Mouse (Mus musculus) natural killer cell, adult 2 months (primary cell): ENCODE data around the gene Neu2.

Experiments
- DNase-seq, 2 experiments: peaks; one replicate each; pipeline ENCODE4 v3.0.0; 2022; ENCODE audit warnings: low spot score in 2 of 2

The Neu2 gene

DNA sequence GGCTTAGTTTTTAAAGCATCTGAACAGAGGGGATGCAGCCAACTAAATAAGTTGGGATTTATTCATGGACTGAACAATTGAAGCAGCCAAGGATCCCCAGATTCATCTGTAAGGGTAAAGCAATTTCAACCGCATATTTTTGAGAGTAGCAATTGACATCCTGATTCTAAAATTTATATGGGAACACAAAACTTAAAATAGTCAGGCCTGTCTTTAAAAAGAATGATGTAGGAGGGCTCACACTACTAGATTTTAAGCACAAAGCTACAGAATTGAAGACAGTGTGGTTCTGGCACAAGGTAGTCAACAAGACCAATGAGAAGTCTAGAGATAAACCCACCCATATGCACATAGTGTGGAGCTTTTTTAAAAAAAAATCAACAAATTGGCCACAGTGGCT lies 27.3 kb downstream of the Neu2 start:
- no peak for DNase-seq

DNA sequence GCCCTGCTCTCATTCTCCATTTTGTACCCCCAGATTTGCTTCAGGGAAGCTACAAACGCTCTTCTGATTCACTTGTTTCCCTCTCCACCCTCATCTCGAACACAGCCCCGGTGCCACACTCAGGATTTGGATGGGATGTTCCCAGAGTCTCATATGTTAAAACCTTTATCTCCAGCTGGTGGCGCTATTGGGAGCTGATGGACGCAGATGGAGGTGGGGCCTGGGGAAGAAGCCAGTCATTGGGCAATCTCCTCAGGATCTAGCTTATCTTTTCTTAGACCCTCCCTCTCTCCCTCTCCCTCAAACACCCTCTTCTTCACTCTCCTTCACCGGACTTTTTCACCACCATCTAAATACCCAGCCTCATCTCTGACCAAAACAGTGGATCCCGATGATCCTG lies 31.9 kb downstream of the Neu2 start:
- peak; percentile 5 to 27 for DNase-seq

DNA sequence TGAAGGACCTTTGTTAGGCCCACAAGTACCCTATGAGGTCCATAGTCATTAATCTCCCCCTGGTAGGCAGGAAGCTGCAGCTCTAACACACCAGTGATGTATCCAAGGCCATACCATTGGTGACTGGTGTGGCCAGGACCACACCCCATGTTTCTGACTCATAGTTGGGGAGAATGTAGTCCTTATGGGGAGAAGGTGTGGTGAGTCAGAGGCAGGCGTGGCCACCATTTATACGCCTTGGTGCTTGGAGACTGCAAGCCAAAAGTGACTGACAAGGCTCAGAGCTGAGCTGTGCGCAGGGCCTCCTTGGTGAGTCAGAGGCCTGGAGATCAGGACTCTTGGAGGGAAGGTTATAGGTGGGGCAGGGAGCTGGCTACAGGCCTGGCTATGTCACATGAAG lies 41.3 kb downstream of the Neu2 start:
- no peak for DNase-seq

DNA sequence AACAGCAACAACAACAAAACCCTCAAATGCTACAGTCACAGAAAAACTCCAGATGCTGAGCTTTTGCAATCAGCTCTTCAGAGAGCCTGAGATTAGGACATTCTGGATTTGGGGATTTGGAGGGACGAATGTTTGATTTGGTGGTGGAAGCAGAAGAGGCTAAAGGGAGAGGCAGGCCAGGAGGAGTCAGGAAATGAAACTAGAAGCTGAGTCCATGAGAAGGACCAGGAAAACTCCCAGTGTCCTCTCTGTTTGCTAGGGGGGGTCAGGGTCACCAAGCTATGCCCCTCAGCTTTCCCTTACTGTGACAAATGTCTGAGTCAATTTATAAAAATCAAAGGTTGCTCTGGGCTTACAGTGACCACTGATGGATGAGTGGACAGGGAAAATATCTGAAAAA lies 43.9 kb downstream of the Neu2 start:
- DNase-seq = no peak

DNA sequence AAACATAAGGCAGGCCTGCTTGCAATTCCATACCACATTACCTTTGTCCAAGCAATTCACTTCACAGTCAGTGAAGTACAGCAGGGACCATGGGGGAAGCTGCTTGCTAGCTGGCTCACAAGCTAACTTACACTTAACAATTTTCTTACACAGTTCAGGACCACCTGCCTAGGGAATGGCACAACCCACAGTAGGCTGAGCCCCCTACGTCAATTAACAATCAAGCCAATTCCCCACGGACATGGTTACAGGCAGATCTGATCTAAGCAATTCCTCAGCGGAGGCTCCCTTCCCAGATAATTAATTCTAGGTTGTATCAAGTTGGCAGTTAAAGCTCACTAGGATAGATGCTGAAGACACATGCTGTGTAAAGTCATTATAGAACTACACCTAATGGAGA lies 53.3 kb downstream of the Neu2 start:
- DNase-seq = no peak

DNA sequence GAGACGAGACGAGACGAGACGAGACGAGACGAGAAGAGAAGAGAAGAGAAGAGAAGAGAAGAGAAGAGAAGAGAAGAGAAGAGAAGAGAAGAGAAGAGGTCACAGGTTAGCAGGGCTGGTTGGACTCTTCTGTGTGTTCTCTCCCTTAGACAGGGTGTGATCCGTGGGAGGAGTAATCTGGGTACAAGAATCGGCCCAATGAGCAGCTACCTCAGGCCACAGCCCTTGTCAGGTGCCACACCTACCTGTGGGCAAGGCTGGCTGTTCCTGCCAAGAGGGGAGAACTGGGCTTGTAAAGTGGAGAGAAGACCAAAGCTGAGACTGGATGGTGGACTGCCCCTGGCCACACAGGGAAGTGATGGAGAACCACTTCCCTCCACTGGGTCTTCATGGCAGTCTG lies 56.1 kb downstream of the Neu2 start:
- DNase-seq = no peak

DNA sequence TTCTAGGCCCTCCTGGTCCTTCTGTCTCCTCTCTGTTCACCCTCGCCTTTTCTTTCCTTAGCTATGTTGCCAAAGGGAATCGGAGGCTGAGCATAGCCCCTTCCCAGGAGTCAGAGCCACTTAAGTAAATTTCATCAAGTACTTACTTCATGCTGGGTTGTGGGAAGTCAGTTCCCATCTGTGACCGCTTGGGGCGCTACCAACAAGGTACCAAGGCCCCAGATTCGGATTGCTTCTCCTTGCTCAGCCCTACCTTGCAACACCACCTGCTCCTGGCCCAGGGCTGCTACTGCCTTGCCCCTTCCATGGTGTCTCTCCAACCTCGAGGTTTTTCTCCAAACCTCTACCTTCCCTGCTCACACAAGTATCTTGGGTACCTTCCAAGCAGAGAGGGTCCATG lies 58.7 kb downstream of the Neu2 start:
- DNase-seq = peak; percentile 3 to 43

DNA sequence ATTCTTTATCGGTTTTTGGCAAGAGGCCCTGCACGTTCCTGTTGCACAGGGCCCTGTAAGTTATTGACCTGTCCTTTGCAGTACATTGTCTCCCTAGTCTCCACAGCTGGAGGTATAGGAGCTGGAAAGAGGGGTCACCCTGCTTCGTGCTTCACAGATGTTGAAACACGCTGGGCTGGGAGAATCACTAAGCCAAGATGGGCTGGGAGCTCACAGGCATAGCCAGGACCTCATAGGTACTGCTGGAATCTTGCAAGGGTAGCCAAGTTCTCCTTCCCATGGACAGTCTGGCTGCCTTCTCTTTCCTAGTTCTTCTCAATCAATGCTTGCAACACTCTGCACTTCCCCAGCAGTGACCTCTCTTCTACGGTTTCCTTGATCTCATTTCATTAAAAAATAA lies 63.6 kb downstream of the Neu2 start:
- no peak for DNase-seq

DNA sequence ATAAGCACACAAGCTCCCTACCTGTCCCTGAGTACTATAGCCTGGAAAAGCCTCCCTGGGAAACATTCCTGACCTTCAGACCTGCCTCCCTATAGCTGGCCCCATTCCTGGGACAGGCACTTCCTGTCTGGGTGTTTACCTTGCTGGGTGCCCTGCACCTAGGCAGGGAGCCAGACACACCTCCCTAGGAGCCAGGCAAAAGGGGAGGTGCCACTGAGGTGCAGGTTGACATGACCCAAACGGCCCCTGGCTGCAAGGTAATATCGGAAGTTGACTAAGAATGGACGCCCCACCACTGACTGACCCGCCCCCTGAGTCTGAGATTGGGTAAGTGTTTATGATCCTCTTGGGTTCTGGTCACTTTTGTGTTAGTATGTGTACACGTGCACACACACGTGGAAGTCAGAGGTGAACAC lies 64.1 kb downstream of the Neu2 start, which contains the start of gene Ngef:
Ngef (minus strand) TSS at position 71 of the 416 bp plus-strand sequence.
- DNase-seq = no peak

DNA sequence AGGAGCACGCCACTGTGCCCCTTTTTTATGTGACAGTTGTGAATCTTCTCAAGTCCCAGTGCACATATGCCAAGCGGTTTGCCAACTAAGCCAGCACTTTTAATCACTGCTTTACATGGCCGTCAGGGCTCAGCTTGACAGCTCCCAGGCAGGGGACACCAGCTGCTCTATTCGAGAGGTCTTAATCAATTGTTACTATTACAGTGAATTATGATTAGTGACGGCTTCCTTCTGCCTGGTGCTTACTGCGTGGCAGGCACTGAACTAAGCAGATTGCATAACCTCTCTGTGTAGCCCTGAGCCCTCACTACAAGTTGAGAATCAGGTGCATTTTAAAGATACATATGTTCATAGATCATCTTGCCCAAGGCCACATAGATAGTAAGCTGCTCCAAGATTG lies 64.7 kb downstream of the Neu2 start:
- no peak for DNase-seq

DNA sequence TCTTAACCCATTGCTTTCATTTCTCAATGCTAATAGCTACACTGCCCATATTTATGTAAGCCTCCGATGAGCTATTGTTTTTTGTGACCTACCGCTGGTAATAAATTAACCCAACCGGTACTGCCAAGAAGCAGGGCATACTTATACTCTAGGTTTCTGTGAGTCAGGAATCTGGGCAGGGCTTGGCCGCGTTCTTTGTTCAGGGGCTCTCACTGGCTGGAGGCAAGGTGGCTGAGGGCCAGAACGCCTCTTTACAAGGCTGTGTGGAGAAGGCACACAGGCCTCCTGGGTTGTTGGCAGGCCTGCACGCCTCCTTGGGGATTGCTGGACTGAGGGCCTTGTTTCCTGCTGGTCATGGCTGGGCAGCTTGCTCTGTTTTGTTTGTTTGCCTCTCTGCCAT lies 65.1 kb downstream of the Neu2 start:
- DNase-seq = no peak

DNA sequence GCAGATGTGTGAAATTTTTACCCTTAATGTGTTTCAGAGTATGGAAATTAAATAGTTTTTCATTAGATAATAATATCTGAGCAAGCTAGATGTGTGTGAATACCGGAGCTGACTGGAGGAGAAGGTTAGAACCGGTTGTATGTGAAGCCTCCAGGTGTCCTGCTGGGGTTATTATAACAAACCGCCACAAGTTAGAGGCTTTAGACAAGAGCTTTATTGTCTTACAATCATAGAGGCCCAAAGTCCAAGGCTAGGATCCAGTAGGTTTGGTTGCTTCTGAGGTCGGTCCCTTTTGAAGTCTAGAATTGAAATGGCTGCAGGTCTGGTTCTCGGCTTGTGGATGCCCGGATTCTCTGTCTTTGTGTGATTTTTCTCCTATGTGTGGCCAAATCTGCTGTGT lies 69.3 kb downstream of the Neu2 start:
- no peak for DNase-seq

DNA sequence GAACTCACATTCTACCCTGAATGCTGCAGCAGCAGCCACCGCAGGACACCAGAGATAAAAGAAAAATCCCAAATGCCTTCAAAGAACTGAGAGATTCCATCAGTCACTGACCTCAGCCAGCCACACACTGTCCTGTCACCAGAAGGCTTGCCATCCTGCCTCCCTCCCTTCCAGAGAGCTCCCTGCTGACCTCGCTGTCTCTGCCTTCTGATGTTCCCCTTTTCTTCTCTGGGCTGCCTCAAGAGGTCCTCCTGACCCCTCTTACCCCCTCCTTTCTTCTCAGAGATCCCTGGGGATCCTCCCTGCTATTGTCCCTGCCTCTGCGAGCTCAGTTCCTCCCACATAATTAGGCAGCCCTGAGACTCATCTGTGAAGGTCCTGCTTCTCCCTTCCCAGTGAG lies 71.1 kb downstream of the Neu2 start:
- no peak for DNase-seq

DNA sequence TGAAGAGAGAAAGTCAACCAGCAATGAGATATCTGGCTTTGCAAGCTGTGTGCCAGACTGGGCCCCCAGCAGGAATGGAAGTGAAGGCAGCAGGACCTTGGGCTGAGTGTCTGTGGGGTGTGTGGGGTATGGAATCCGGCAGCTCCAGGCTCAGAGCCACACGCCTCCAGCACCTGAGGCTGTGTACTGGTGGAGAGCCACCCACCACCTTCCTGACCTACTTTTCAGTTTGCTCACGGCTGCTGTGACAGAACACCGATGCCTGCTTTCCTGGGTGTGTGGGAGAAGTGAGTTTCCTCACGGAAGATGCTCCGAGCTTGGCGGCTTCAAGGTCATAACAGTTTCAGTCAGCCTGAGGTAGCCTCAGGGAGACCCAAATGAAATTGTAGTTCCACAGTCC lies 79.5 kb downstream of the Neu2 start:
- DNase-seq = no peak

DNA sequence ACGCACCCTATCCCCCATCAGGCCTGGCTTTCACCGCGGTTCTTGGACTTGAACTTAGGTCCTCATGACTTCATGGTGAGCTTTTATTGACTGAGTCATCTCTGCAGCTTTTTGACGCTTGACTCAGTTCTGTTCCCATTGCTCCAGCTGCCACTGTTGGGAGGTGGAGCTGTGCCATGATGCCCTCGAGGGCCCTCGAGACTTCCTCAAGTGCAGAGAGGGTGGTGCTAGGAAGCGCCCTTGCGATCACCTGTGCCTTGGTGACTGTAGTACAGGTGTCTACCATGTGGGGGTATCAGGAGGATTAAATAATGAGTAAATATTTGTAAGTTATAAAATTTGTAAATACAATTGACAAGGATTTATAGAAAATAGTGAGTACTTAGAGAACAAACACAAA lies 80.3 kb downstream of the Neu2 start:
- DNase-seq = no peak

DNA sequence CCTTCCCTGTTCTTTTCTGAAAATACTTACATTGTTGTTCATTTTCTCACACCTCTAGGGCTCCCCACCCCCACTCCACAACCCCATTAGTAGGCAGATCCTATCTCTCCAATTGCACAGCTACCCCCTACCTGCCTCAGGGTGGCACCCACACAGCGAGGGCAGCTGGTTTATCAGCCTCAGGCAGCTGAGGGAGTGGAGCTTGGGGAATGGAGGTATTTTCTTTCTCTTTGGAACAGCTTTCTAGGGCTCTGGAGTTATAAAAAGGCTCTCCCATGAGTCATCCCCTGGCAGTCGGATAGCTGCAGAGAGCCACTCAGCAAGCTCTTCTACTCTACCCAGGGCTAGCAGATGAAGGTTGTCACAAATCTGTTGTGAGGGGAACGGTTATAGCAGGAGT lies 84.6 kb downstream of the Neu2 start:
- DNase-seq = no peak

DNA sequence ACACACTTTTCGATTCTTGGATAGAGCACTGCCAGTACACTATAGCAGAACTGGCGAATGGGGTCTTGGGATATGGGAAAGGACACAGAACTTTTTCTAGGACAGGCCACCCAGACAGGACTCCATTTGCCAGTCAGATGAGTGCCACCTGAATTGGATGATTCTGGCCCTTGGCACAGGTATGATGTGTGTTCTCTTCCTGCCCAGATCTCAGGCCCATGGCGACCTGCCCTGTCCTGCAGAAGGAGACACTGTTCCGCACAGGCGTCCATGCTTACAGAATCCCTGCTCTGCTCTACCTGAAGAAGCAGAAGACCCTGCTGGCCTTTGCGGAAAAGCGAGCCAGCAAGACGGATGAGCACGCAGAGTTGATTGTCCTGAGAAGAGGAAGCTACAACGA lies 85.0 kb downstream of the Neu2 start:
- DNase-seq = no peak

DNA sequence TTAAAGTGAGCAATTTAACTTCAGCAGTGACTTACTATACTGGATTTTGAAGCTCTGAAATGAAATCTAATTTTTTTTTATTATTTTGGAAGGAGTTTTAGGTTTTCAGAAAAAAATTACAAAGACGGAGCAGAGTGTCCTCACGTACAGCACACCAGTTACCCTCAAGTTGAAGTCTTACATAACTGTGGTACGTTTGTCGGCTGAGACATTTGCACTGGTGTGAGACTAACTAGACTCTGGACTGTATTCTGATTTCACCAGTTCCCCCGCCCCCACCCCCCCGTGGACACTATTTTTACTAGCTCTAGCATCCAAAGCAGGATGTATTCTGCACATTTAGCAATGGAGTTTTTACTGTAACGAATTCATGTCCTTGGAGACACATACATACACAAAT lies 90.8 kb downstream of the Neu2 start:
- no peak for DNase-seq

DNA sequence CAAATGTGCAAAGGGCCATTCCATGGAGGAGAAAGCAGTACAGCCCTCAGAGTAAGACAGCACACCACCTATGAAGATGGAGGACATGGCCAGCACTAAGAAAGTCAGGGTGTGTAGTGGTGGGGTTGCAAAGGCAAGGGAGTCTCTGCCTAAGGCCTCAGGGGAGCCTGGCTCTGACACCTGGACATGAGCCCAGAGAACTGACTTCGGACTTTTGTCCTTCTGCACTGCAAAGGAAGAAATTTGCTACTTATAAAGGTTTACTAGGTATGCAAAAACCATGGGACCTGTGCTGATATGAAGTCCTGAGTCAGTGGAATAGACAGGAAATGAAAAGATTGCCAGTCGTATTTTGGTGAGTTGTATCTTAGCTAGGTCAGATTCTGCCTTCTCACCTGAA lies 92.1 kb downstream of the Neu2 start:
- DNase-seq = no peak

DNA sequence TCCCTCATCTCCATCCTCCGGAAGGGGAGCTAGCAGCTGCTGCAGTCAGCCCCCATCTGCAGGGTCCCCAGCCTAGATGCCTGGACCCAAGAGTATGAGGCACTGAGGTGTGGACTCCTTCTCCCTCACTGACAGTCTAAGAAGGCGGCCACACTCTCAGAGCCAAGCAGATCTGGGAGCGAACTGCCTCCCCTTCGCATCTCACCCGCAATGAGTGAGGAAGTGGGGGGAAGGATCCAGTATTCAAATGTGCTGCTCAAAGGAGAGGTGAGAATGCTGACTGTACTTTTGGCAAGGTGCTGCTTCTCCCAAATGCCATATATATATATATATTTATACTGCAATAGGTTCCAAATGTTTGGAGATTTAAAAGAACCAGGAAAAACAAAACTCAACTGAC lies 93.7 kb downstream of the Neu2 start:
- DNase-seq = no peak

DNA sequence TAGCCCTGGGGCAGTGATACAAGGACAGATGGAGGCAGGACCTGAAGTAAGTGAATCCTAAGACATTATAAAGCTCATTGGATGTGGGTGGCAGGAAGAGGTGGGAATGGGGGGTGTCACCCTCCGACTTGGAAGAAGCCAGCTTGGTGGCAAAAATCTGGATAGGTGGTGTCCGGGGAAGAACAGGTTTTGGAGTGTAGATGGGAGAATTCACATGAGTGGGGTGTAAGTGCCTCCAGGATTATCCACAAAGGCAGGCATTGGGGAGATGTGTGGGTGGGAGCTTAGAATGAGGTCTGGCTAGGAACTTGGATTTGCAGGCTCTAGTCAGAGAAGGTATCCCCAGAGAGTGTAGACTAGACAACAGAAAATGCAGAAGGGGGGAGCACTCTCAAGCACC lies 95.6 kb downstream of the Neu2 start:
- no peak for DNase-seq

DNA sequence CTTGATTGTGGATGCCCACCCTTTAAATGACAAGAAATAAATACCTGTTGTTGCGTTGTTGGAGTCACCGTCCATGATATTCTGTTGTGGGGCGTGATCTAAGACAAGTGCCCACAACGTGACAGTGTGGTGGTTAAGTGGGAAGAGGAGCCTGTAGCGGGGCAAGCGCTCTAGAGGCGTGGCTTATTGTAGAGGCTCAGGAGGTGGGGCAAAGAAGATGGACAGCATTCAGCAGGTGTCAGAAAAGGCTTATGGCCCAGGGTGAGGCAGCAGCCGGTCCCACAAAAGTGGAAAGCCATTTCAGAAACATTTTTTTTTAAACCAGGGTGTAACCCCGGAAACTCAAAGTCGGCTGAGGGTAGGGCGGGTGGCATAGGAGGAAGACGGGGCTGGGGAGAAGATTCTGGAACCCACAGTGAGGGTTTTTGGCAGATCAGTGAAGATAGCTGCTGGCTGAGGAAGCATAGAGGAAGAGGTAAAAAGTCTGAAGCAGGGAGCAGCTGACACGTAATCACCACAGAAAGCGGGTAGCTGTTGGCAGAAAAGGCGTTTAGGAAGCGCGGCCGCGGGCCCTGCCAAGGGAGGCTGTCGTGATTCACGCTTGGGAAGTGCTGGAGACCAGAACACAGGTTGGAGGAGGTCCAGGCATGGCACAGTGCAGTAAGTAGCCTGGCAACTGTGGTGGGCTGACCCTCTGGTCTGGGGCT lies 97.8 kb downstream of the Neu2 start:
- peak; percentile 58 to 63 for DNase-seq

DNA sequence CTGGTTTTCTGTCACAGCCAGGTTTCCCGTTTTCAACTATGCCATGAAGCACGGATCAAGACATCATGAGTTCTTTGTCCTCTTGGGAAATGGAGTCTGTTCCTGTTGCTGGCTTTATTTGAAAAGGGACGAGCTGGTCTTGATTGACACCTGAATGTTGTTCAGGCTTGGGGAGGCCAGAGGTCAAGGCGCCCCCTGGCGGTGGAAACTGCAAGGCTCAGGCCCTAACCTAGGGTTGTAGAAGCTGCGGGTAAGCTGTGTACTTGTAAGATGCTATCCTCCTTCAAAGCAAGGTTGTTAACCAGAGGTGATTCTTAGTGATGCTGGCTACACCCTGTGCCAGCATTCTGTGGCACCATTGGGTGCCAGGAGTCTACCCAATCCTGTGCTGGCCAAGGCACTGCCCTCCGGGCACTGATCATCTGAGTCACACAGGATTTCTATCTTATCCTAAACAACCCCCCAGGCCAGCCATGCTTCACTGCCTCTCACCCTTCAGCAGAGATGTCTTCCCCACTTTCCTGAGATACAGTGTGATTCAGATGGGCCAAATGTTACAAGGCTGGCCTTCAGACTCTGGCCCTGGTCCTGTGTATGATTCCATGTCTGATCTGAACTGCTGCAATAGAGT lies 98.8 kb downstream of the Neu2 start:
- peak; percentile 73 to 82 for DNase-seq
